Mouse (Mus musculus) CH12.LX (cell line): ENCODE measurements around the gene Ubash3b. TPM values are rescaled to one million over a fixed set of nuclear protein-coding genes. Genes with fewer than 3 reads are reported as not detected.

Source experiments
- DNase-seq: peaks from one replicate; pipeline ENCODE4 v3.0.0-alpha.2; 2013; ENCODE audit errors: extremely low read depth
- H3K27ac ChIP-seq: 2 replicates; pipeline ENCODE4 v1.5.1; 2012; ENCODE audit warnings: low read depth, mild to moderate bottlenecking, control low read depth, moderate library complexity; ENCODE audit not compliant: insufficient read depth
- H3K27me3 ChIP-seq: replicated peaks from 2 replicates; pipeline ENCODE3; 2012; ENCODE audit warnings: inconsistent platforms
- H3K36me3 ChIP-seq, 2 experiments: replicated peaks in 1 of 2; 2 replicates each; pipeline versions ENCODE3 to v1.6.1; 2012; ENCODE audit warnings: inconsistent platforms in 1 of 2, low read length in 1 of 2, mild to moderate bottlenecking in 1 of 2, mixed read lengths in 1 of 2, moderate library complexity in 1 of 2; ENCODE audit not compliant: control insufficient read depth in 1 of 2, insufficient read depth in 1 of 2
- H3K4me1 ChIP-seq, 2 experiments: 2 replicates each; pipeline ENCODE4 v1.6.1; 2012; ENCODE audit warnings: inconsistent platforms in 1 of 2, moderate library complexity in 1 of 2; ENCODE audit not compliant: insufficient read depth in 2 of 2, control insufficient read depth in 1 of 2
- H3K4me2 ChIP-seq: 2 replicates; pipeline ENCODE4 v1.6.1; 2012; ENCODE audit warnings: low read depth, mild to moderate bottlenecking, control low read depth; ENCODE audit not compliant: poor library complexity, insufficient read depth, severe bottlenecking
- H3K4me3 ChIP-seq, 3 experiments: fragments of 150-350 bp in 1 of 3; sonication (generic) in 1 of 3; replicated peaks in 1 of 3; 2 replicates each; pipeline versions ENCODE3 to v1.5.1; 2011 to 2012; ENCODE audit warnings: low read depth in 2 of 3, low read length in 2 of 3, mild to moderate bottlenecking in 2 of 3, moderate library complexity in 2 of 3, control low read depth in 1 of 3, improper control_type of control experiment in 1 of 3, inconsistent platforms in 1 of 3, mixed read lengths in 1 of 3; ENCODE audit not compliant: poor library complexity in 1 of 3
- H3K79me2 ChIP-seq: replicated peaks from 2 replicates; pipeline ENCODE4 v1.6.1; 2012; ENCODE audit warnings: mild to moderate bottlenecking, moderate library complexity; ENCODE audit not compliant: control insufficient read depth, poor library complexity, insufficient read depth, severe bottlenecking; ENCODE audit errors: extremely low read depth
- H3K9ac ChIP-seq: 2 replicates; pipeline ENCODE4 v1.6.1; 2012; ENCODE audit warnings: low read depth, mild to moderate bottlenecking, control low read depth, moderate library complexity; ENCODE audit not compliant: insufficient read depth
- H3K9me3 ChIP-seq: replicated peaks from 2 replicates; pipeline ENCODE3; 2012; ENCODE audit warnings: low read length, inconsistent platforms, mixed read lengths
- BHLHE40 ChIP-seq: IDR thresholded peaks from 2 replicates; pipeline ENCODE4 v1.6.1; 2011; ENCODE audit warnings: mild to moderate bottlenecking, low read depth, low read length, improper control_type of control experiment
- CHD2 ChIP-seq: IDR thresholded peaks from 2 replicates; pipeline ENCODE4 v1.6.1; 2011; ENCODE audit warnings: low read length, improper control_type of control experiment
- CTCF ChIP-seq, 2 experiments: IDR thresholded peaks in 1 of 2; conservative IDR thresholded peaks in 1 of 2; 2 replicates each; pipeline ENCODE4 v1.5.1; 2011 to 2012; ENCODE audit warnings: low read depth in 2 of 2, low read length in 2 of 2, improper control_type of control experiment in 1 of 2, inconsistent platforms in 1 of 2, mild to moderate bottlenecking in 1 of 2, moderate library complexity in 1 of 2
- E2F4 ChIP-seq: IDR thresholded peaks from 2 replicates; pipeline ENCODE4 v1.6.1; 2011; ENCODE audit warnings: low read depth, low read length, improper control_type of control experiment; ENCODE audit not compliant: insufficient replicate concordance
- ELF1 ChIP-seq: IDR thresholded peaks from 2 replicates; pipeline ENCODE4 v1.6.1; 2014; ENCODE audit warnings: low read depth, mild to moderate bottlenecking, inconsistent platforms, low read length, improper control_type of control experiment
- HCFC1 ChIP-seq: IDR thresholded peaks from 2 replicates; pipeline ENCODE4 v1.6.1; 2012; ENCODE audit warnings: low read depth, mild to moderate bottlenecking, inconsistent platforms, low read length, improper control_type of control experiment
- IRF4 ChIP-seq: IDR thresholded peaks from 2 replicates; pipeline ENCODE4 v1.6.1; 2014; ENCODE audit warnings: low read depth, mild to moderate bottlenecking, inconsistent platforms, low read length, improper control_type of control experiment
- JUN ChIP-seq: IDR thresholded peaks from 2 replicates; pipeline ENCODE4 v1.6.1; 2011; ENCODE audit warnings: low read depth, mild to moderate bottlenecking, low read length, improper control_type of control experiment, moderate library complexity; ENCODE audit not compliant: insufficient read depth
- KAT2A ChIP-seq: IDR thresholded peaks from 2 replicates; pipeline ENCODE4 v1.6.1; 2012; ENCODE audit warnings: low read length, improper control_type of control experiment, inconsistent platforms; ENCODE audit not compliant: insufficient replicate concordance
- MAZ ChIP-seq: IDR thresholded peaks from 2 replicates; pipeline ENCODE4 v1.6.1; 2012; ENCODE audit warnings: low read depth, mild to moderate bottlenecking, inconsistent platforms, low read length, improper control_type of control experiment, moderate library complexity
- MEF2A ChIP-seq: IDR thresholded peaks from 2 replicates; pipeline ENCODE4 v1.6.1; 2014; ENCODE audit warnings: low read depth, mild to moderate bottlenecking, inconsistent platforms, low read length, improper control_type of control experiment, borderline replicate concordance
- MXI1 ChIP-seq: IDR thresholded peaks from 2 replicates; pipeline ENCODE4 v1.6.1; 2011; ENCODE audit warnings: mild to moderate bottlenecking, low read depth, low read length, improper control_type of control experiment
- NELFE ChIP-seq: IDR thresholded peaks from 2 replicates; pipeline ENCODE4 v1.6.1; 2011; ENCODE audit warnings: low read depth, low read length, improper control_type of control experiment
- NRF1 ChIP-seq: IDR thresholded peaks from 2 replicates; pipeline ENCODE4 v1.6.1; 2014; ENCODE audit warnings: low read depth, mild to moderate bottlenecking, inconsistent platforms, low read length, improper control_type of control experiment, moderate library complexity
- PAX5 ChIP-seq: IDR thresholded peaks from 2 replicates; pipeline ENCODE4 v1.6.1; 2012; ENCODE audit warnings: low read length, inconsistent platforms, mixed read lengths
- POLR2A ChIP-seq: IDR thresholded peaks from 2 replicates; pipeline ENCODE4 v1.6.1; 2011; ENCODE audit warnings: low read depth, mild to moderate bottlenecking, improper control_type of control experiment, low read length
- POLR2AphosphoS2 ChIP-seq: IDR thresholded peaks from 2 replicates; pipeline ENCODE4 v1.6.1; 2011; ENCODE audit warnings: low read depth, low read length, improper control_type of control experiment
- RAD21 ChIP-seq: IDR thresholded peaks from 2 replicates; pipeline ENCODE4 v1.6.1; 2011; ENCODE audit warnings: low read depth, mild to moderate bottlenecking, low read length, improper control_type of control experiment, moderate library complexity
- SIN3A ChIP-seq: IDR thresholded peaks from 2 replicates; pipeline ENCODE4 v1.6.1; 2012; ENCODE audit warnings: low read length, improper control_type of control experiment, inconsistent platforms
- SMC3 ChIP-seq: IDR thresholded peaks from 2 replicates; pipeline ENCODE4 v1.6.1; 2011; ENCODE audit warnings: low read depth, low read length, improper control_type of control experiment
- TCF12 ChIP-seq: IDR thresholded peaks from 2 replicates; pipeline ENCODE4 v1.6.1; 2014; ENCODE audit warnings: low read depth, mild to moderate bottlenecking, inconsistent platforms, low read length, improper control_type of control experiment
- UBTF ChIP-seq: IDR thresholded peaks from 2 replicates; pipeline ENCODE4 v1.6.1; 2012; ENCODE audit warnings: low read depth, mild to moderate bottlenecking, inconsistent platforms, low read length, improper control_type of control experiment, moderate library complexity
- USF2 ChIP-seq: conservative IDR thresholded peaks from 2 replicates; pipeline ENCODE4 v1.6.1; 2011; ENCODE audit warnings: low read depth, low read length, improper control_type of control experiment
- ZKSCAN1 ChIP-seq: IDR thresholded peaks from 2 replicates; pipeline ENCODE4 v1.6.1; 2012; ENCODE audit warnings: low read depth, inconsistent platforms, low read length, improper control_type of control experiment, borderline replicate concordance
- dilution Hi-C: fragments of 300-500 bp; cut with MboI; formaldehyde crosslinking; loops from 2 replicates; pipeline ENCODE4 v1.14.3; 2020; ENCODE audit warnings: low sequenced_read_pairs; ENCODE audit not compliant: extremely low pct_unique_long_range_greater_than_20kb, extremely low pct_ligation_motif_present
- in situ Hi-C: fragments of 300-500 bp; cut with MboI; formaldehyde crosslinking; loops from 3 replicates; pipeline ENCODE4 v1.14.3; 2019; ENCODE audit warnings: low sequenced_read_pairs, low pct_ligation_motif_present, low pct_unique_long_range_greater_than_20kb, mixed read lengths
- polyA plus RNA-seq: library from polyadenylated mRNA; unstranded; fragments of >175 nt; gene quantifications from 2 replicates; pipeline ENCODE4 v1.2.1, GENCODE M21; 2012; ENCODE audit warnings: low read depth; ENCODE audit not compliant: insufficient read length
- total RNA-seq, 2 experiments: library from RNA; depleted of rRNA; stranded (reverse); fragments of 300-350 nt in 1 of 2; fragments of >200 nt in 1 of 2; gene quantifications; 2 replicates each; pipeline ENCODE4 v1.2.3; 2012 to 2014

Ubash3b gene
- total and polyA plus RNA-seq, 3 experiments: 2.8 to 4.6 (median 4.2) TPM

- no peak overlapping the region for H3K4me3 ChIP-seq
- in situ Hi-C loops: loop anchor here (10.0 kb wide), 1 partner anchor 62 kb away; the partner anchor contains the start of gene Ubash3b
- TF ChIP-seq RAD21 (no peak), IRF4 (no peak), KAT2A (no peak), HCFC1 (no peak), NRF1 (no peak), E2F4 (no peak)
- TF ChIP-seq, all 38 proteins: peak for 0
- Histone ChIP-seq H3K27ac (no peak overlapping the region), H3K36me3 (no peaks in the 10 kb centered on the region), H3K79me2 (no peaks in the 10 kb centered on the region), H3K4me2 (no peak overlapping the region), H3K4me1 (peaks cover 52 to 86% of the 10 kb centered on the region in 2 experiments), H3K27me3 (no peaks in the 10 kb centered on the region), H3K9me3 (no peaks in the 10 kb centered on the region), H3K9ac (no peak overlapping the region)
- dilution Hi-C loops: no loop called here
- DNase-seq: no peak
Measured at GRCm38 (mm10) chr9:41102613-41103012, 58.9 kb downstream of the Ubash3b start.

- H3K27me3 ChIP-seq: no peaks in the 10 kb centered on the region
- dilution Hi-C loops (no loop called here), in situ Hi-C loops (loop anchor here (5.0 to 10.0 kb wide), 2 partner anchors 38 to 65 kb away; partner anchors contain the start of gene Ubash3b)
- H3K9me3 ChIP-seq: no peaks in the 10 kb centered on the region
- no peaks in the 10 kb centered on the region for H3K79me2 ChIP-seq
- H3K4me3 ChIP-seq: no peak overlapping the region
- no peaks in the 10 kb centered on the region for H3K36me3 ChIP-seq
- H3K9ac ChIP-seq: no peak overlapping the region
- peaks cover 35 to 65% of the 10 kb centered on the region in 2 experiments for H3K4me1 ChIP-seq
- no peak for DNase-seq
- H3K27ac ChIP-seq: no peak overlapping the region
- no peak overlapping the region for H3K4me2 ChIP-seq
- TF ChIP-seq POLR2A: no peak
- TF ChIP-seq NELFE: no peak
- no peak for TF ChIP-seq SIN3A
- TF ChIP-seq POLR2AphosphoS2: no peak
- no peak for TF ChIP-seq ZKSCAN1
- TF ChIP-seq IRF4: no peak
- TF ChIP-seq UBTF: no peak
- TF ChIP-seq KAT2A: no peak
- no peak for TF ChIP-seq MEF2A
- no peak for TF ChIP-seq BHLHE40
- TF ChIP-seq JUN: no peak
- TF ChIP-seq SMC3: no peak
- no peak for TF ChIP-seq USF2
- TF ChIP-seq TCF12: no peak
- TF ChIP-seq PAX5: no peak
- TF ChIP-seq CTCF (conservative IDR thresholded peaks at IDR 0.05 in 1 of 2, IDR thresholded peaks at IDR 0.05 in 1 of 2; ENCODE audit: low read depth in 2 of 2, low read length in 2 of 2): no peak
- TF ChIP-seq MXI1: no peak
- no peak for TF ChIP-seq CHD2
- TF ChIP-seq MAZ: no peak
- no peak for TF ChIP-seq ELF1
Measured at GRCm38 (mm10) chr9:41099897-41100296, 61.6 kb downstream of the Ubash3b start.
